Mouse (Mus musculus) lung, postnatal 0 days (tissue): ENCODE results near the gene Emc10. TPM values are rescaled to one million over a fixed set of nuclear protein-coding genes. Genes with fewer than 3 reads are reported as not detected.

ENCODE experiments used
- ATAC-seq: fragments of 200-750 bp; cut with Nextera tagmentation; 2 replicates; pipeline ENCODE4 v1.8.0; 2017; ENCODE audit warnings: moderate library complexity
- DNase-seq: peaks from one replicate; pipeline ENCODE4 v3.0.0-alpha.2; 2016; ENCODE audit warnings: low spot score
- H3K27ac ChIP-seq: fragments of 300-500 bp; sonication (generic); 2 replicates; pipeline ENCODE4 v1.5.1; 2014; ENCODE audit warnings: antibody characterized with exemption, mild to moderate bottlenecking, low read length, mixed read lengths
- H3K27me3 ChIP-seq: fragments of 300-500 bp; sonication (generic); replicated peaks from 2 replicates; pipeline ENCODE4 v1.6.1; 2014; ENCODE audit warnings: low read length, mixed read lengths; ENCODE audit not compliant: insufficient read depth
- H3K36me3 ChIP-seq: fragments of 300-500 bp; sonication (generic); 2 replicates; pipeline ENCODE4 v1.6.1; 2014; ENCODE audit warnings: low read length, mixed read lengths; ENCODE audit not compliant: insufficient read depth
- H3K4me1 ChIP-seq: fragments of 300-500 bp; sonication (generic); 2 replicates; pipeline ENCODE4 v1.6.1; 2014; ENCODE audit warnings: antibody characterized with exemption, low read depth, low read length, mixed read lengths; ENCODE audit not compliant: insufficient read depth
- H3K4me2 ChIP-seq: fragments of 300-500 bp; sonication (generic); replicated peaks from 2 replicates; pipeline ENCODE4 v1.6.1; 2014; ENCODE audit warnings: low read depth, mild to moderate bottlenecking, low read length, moderate library complexity, mixed read lengths
- H3K4me3 ChIP-seq: fragments of 300-500 bp; sonication (generic); 2 replicates; pipeline ENCODE4 v1.5.1; 2014; ENCODE audit warnings: low read depth, low read length
- H3K9ac ChIP-seq: fragments of 300-500 bp; sonication (generic); replicated peaks from 2 replicates; pipeline ENCODE4 v1.6.1; 2014; ENCODE audit warnings: low read depth, mild to moderate bottlenecking
- H3K9me3 ChIP-seq: fragments of 300-500 bp; sonication (generic); 2 replicates; pipeline ENCODE4 v1.6.1; 2016; ENCODE audit warnings: low read length, mixed read lengths
- CTCF ChIP-seq: IDR thresholded peaks from 2 replicates; pipeline ENCODE4 v1.5.1; 2016; ENCODE audit warnings: antibody characterized with exemption, mild to moderate bottlenecking
- EP300 ChIP-seq: IDR thresholded peaks from 2 replicates; pipeline ENCODE4 v1.6.1; 2016; ENCODE audit warnings: antibody characterized with exemption, mild to moderate bottlenecking, control low read depth
- WGBS: fragments of 180-500 bp; shearing (Covaris S2); extraction: QIAGEN DNeasy Blood & Tissue Kit; methylation state at CpG from one replicate; pipeline ENCODE4 v1.1.7; 2014; 5-methylcytosine and 5-hydroxymethylcytosine counted together
- polyA plus RNA-seq: library from polyadenylated mRNA; unstranded; fragments of >200 nt; fragmentation: Nextera tagmentation; extraction: Ambion mirVana; gene quantifications from 2 replicates; pipeline ENCODE4 v1.2.1, GENCODE M21; 2015

The Emc10 gene
- polyA plus RNA-seq, 1 experiment from 2014 or later, result 69.2 TPM

- TF ChIP-seq EP300 (no peak), CTCF (no peak)
- no peak overlapping the region for H3K27ac ChIP-seq
- H3K36me3 ChIP-seq, result no peaks in the 10 kb centered on the region
- H3K4me2 ChIP-seq, result no peak overlapping the region
- WGBS, result 23% methylated on average over 5 of the region's 5 CpGs
- peaks cover 14% of the 10 kb centered on the region for H3K4me1 ChIP-seq
- H3K9ac ChIP-seq, result no peak overlapping the region
- DNase-seq (no peak), ATAC-seq (no peak)
- no peaks in the 10 kb centered on the region for H3K27me3 ChIP-seq
- no peak overlapping the region for H3K4me3 ChIP-seq
- H3K9me3 ChIP-seq, result no peaks in the 10 kb centered on the region
These were observed 21.2 kb downstream of the Emc10 start for GRCm38 (mm10) chr7:44475046-44475614.

GRCm38 (mm10) chr7:44474419-44474818 is 21.9 kb downstream of the Emc10 start:
- Histone ChIP-seq H3K27me3 (no peaks in the 10 kb centered on the region), H3K4me3 (no peak overlapping the region), H3K36me3 (no peaks in the 10 kb centered on the region), H3K4me1 (peaks cover 15% of the 10 kb centered on the region), H3K27ac (no peak overlapping the region), H3K9ac (no peak overlapping the region), H3K4me2 (no peak overlapping the region), H3K9me3 (no peaks in the 10 kb centered on the region)
- ATAC-seq (no peak), DNase-seq (no peak)
- 23% methylated on average over 4 of the region's 4 CpGs for WGBS
- no peak for TF ChIP-seq CTCF
- no peak for TF ChIP-seq EP300

- ATAC-seq (peak; percentile 25), DNase-seq (peak; percentile 49)
- Histone ChIP-seq H3K27ac (peak overlapping the region; percentile 55; the same call in 1 of the 2 replicates), H3K36me3 (no peaks in the 10 kb centered on the region), H3K4me2 (no peak overlapping the region), H3K4me3 (no peak overlapping the region), H3K4me1 (peaks cover 28% of the 10 kb centered on the region), H3K9ac (no peak overlapping the region), H3K27me3 (no peaks in the 10 kb centered on the region), H3K9me3 (no peaks in the 10 kb centered on the region)
- TF ChIP-seq CTCF, result no peak
- TF ChIP-seq EP300, result no peak
- WGBS, result 32% methylated on average over 9 of the region's 9 CpGs
These were observed 23.2 kb downstream of the Emc10 start for GRCm38 (mm10) chr7:44472961-44473646.

- H3K36me3 ChIP-seq, result no peaks in the 10 kb centered on the region
- H3K9me3 ChIP-seq, result no peaks in the 10 kb centered on the region
- 9% methylated on average over 1 of the region's 1 CpGs for WGBS
- no peak for TF ChIP-seq CTCF
- no peak for TF ChIP-seq EP300
- H3K27me3 ChIP-seq, result no peaks in the 10 kb centered on the region
- H3K27ac ChIP-seq, result peak overlapping the region; percentile 55; the same call in 1 of the 2 replicates
- no peak overlapping the region for H3K4me3 ChIP-seq
- DNase-seq, result no peak
- H3K4me2 ChIP-seq, result no peak overlapping the region
- H3K4me1 ChIP-seq, result peaks cover 28% of the 10 kb centered on the region
- ATAC-seq, result no peak
- H3K9ac ChIP-seq, result no peak overlapping the region
These were observed 23.8 kb downstream of the Emc10 start for GRCm38 (mm10) chr7:44472558-44472885.

- Histone ChIP-seq H3K27ac (peak overlapping the region; percentile 55), H3K9me3 (no peaks in the 10 kb centered on the region), H3K27me3 (no peaks in the 10 kb centered on the region), H3K36me3 (no peaks in the 10 kb centered on the region), H3K4me1 (peaks cover 28% of the 10 kb centered on the region), H3K4me2 (no peak overlapping the region), H3K9ac (no peak overlapping the region), H3K4me3 (no peak overlapping the region)
- TF ChIP-seq EP300 (peak; percentile 70; the same call in 1 of the 2 replicates), CTCF (no peak)
- peak; percentile 48 for ATAC-seq
- 22% methylated on average over 6 of the region's 6 CpGs for WGBS
- peak; percentile 87 for DNase-seq
These were observed 24.3 kb downstream of the Emc10 start for GRCm38 (mm10) chr7:44471880-44472557.

- H3K9ac ChIP-seq, result no peak overlapping the region
These were observed 25.4 kb downstream of the Emc10 start for GRCm38 (mm10) chr7:44470696-44471612.

More at GRCm38 (mm10) chr7:44470696-44471612, 25.4 kb downstream of the Emc10 start:
- TF ChIP-seq EP300 (no peak), CTCF (no peak)
- no peak overlapping the region for H3K4me2 ChIP-seq
- DNase-seq (peak; percentile 53), ATAC-seq (no peak)
- H3K27ac ChIP-seq, result peak overlapping the region; percentile 64
- H3K36me3 ChIP-seq, result no peaks in the 10 kb centered on the region
- no peak overlapping the region for H3K4me3 ChIP-seq
- H3K9me3 ChIP-seq, result no peaks in the 10 kb centered on the region
- WGBS, result 70% methylated on average over 16 of the region's 16 CpGs
- peaks cover 28% of the 10 kb centered on the region for H3K4me1 ChIP-seq
- no peaks in the 10 kb centered on the region for H3K27me3 ChIP-seq
